Mouse (Mus musculus) lung, postnatal 25 days (tissue): ENCODE data around the gene Gm21760.
"Not testable (repeated sequence)": the region's sequence is repeated elsewhere in the genome, so short reads cannot be mapped to it uniquely, and the experiment has no call there.

Experiments
- DNase-seq: peaks from one replicate; pipeline ENCODE4 v3.0.0; 2022; ENCODE audit warnings: low spot score

The Gm21760 gene

GRCm38 (mm10) chrY:80133479-80133878 is at the start of gene Gm21760:
Gene Gm21760 (plus strand): TSS chrY:80133779.
- DNase-seq: not testable (repeated sequence)
